Mouse (Mus musculus): ENCODE results near the gene Zap70. TPM values are rescaled to one million over a fixed set of nuclear protein-coding genes. Genes with fewer than 3 reads are reported as not detected.

Zap70 gene
- polyA plus RNA-seq, 1 experiment from 2014 or later, result not detected

DNA sequence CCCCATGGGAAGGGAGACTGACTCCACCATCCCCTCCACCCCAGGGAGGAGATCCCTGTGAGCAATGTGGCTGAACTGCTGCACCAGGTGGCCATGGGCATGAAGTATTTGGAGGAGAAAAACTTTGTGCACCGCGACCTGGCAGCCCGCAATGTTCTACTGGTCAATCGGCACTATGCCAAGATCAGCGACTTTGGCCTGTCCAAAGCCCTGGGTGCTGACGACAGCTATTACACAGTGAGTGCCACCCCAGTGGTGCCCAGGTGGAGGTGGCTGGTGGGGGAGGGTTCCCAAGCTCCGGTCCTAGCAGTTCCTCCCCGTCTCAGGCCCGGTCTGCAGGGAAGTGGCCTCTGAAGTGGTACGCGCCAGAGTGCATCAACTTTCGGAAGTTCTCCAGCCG lies 19.2 kb downstream of the Zap70 start:
- Histone ChIP-seq H3K36me3 (no peaks in the 10 kb centered on the region), H3K27ac (no peak overlapping the region), H3K9me3 (replicated peaks) (no peaks in the 10 kb centered on the region), H3K4me3 (replicated peaks) (no peak overlapping the region), H3K4me1 (replicated peaks) (peaks cover 21% of the 10 kb centered on the region), H3K9ac (no peak overlapping the region), H3K4me2 (no peak overlapping the region), H3K27me3 (peaks cover 10% of the 10 kb centered on the region; the same call in 1 of the 2 replicates)
- no peak for DNase-seq
- no peak for ATAC-seq (ENCODE audit: low read depth)
- WGBS (ENCODE audit: insufficient replicate concordance), result 73% methylated on average over 13 of the region's 13 CpGs

DNA sequence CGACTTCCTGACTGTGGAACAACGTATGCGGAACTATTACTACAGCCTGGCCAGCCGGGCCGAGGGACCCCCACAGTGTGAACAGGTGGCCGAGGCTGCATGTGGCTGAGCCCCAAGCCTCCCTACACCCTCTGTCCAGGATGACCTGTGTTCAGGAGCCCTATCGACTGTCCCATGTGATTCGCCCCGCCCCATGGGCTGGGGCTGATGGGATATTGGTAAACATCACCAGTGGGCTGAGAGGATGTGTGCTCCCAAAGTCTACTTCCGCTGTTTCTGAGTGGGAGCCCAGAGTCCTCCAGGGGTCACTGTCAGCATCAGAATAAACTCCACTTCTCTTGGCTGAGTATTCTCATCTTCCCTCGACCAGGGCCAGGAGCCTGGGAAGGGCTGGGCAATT lies 20.9 kb downstream of the Zap70 start:
- no peak for ATAC-seq (ENCODE audit: low read depth)
- H3K27me3 ChIP-seq, result peaks cover 10% of the 10 kb centered on the region; the same call in 1 of the 2 replicates
- WGBS (ENCODE audit: insufficient replicate concordance), result 64% methylated on average over 11 of the region's 11 CpGs

DNA sequence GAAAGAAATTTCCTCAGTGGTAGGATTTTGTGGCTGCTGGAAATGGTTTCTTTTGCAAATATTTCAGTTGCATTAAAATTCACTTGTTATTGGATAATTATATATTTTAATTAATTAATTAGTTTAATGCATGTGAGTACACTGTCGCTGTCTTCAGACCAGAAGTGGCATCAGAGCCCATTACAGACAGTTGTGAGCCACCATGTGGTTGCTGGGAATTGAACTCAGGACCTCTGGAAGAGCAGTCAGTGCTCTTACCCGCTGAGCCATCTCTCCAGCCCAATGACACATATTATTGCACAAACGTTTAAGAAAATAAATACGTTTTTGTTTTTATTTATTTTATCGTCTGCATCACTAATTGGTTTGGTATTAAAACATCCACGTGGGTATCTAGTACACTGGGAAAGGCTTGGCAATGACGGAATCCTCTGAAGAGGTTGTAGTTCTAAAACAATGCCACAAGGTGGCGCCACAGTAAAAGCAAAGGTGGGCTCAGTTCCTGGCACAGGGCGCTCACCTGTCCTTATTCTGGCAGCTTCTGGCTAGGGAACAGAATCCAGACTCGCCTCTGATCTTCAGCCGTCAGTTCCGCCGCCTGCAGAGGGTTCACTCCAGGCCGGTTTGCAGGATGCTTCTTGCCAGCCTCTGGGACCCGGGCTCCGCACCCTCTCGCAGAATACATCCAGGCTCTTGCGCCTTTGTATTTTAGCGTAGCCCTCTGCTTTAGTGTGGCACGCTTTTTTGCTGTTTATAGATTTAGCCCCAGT lies 23.0 kb downstream of the Zap70 start:
- Histone ChIP-seq H3K4me3 (replicated peaks) (peak overlapping the region; percentile 51), H3K9me3 (replicated peaks) (no peaks in the 10 kb centered on the region), H3K9ac (peak overlapping the region; percentile 39), H3K4me1 (replicated peaks) (peaks cover 25% of the 10 kb centered on the region), H3K36me3 (no peaks in the 10 kb centered on the region), H3K27ac (no peak overlapping the region), H3K27me3 (peaks cover 10% of the 10 kb centered on the region; the same call in 1 of the 2 replicates), H3K4me2 (peak overlapping the region; percentile 76)
- ATAC-seq (ENCODE audit: low read depth) (peak; percentile 32), DNase-seq (peak; percentile 58)
- 4% methylated on average over 20 of the region's 20 CpGs for WGBS (ENCODE audit: insufficient replicate concordance)

More for the DNA sequence above, 20.9 kb downstream of the Zap70 start:
- Histone ChIP-seq H3K27ac (no peak overlapping the region), H3K9me3 (replicated peaks) (no peaks in the 10 kb centered on the region), H3K36me3 (no peaks in the 10 kb centered on the region), H3K4me2 (no peak overlapping the region), H3K4me3 (replicated peaks) (no peak overlapping the region), H3K9ac (no peak overlapping the region), H3K4me1 (replicated peaks) (peaks cover 25% of the 10 kb centered on the region)
- DNase-seq, result no peak

- H3K27me3 ChIP-seq, result peaks cover 10% of the 10 kb centered on the region; the same call in 1 of the 2 replicates
Measured at GRCm38 (mm10) chr1:36785238-36785641, 23.6 kb downstream of the Zap70 start.

DNA sequence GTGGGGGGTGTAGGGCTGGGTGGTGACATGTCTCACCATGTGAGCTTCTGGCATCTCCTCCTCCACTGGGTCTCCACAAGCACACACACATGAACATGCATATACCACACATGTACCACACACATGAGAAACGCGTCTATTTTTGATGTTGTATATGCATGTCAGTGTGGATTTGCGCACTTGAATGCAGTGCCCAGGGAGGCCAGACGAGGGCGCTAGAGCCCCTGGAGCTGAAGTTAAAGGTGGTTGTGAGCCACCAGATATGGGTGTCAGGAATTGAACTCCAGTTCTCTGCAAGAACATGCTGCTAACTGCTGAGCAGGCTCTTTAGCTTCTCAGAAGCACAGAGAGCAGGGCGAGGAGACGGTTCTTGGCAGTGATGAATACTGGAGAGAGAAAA lies 24.8 kb downstream of the Zap70 start:
- Histone ChIP-seq H3K4me3 (replicated peaks) (no peak overlapping the region), H3K9ac (no peak overlapping the region), H3K9me3 (replicated peaks) (no peaks in the 10 kb centered on the region), H3K36me3 (peaks cover 11% of the 10 kb centered on the region), H3K4me1 (replicated peaks) (peaks cover 25% of the 10 kb centered on the region), H3K27me3 (peaks cover 10% of the 10 kb centered on the region; the same call in 1 of the 2 replicates), H3K27ac (no peak overlapping the region), H3K4me2 (no peak overlapping the region)
- no peak for DNase-seq
- no peak for ATAC-seq (ENCODE audit: low read depth)
- WGBS (ENCODE audit: insufficient replicate concordance), result 86% methylated on average over 7 of the region's 7 CpGs

More at GRCm38 (mm10) chr1:36785238-36785641, 23.6 kb downstream of the Zap70 start:
- Histone ChIP-seq H3K9me3 (replicated peaks) (no peaks in the 10 kb centered on the region), H3K4me2 (peak overlapping the region; percentile 76), H3K36me3 (peaks cover under 1% of the 10 kb centered on the region; the same call in 1 of the 2 replicates), H3K27ac (no peak overlapping the region), H3K4me3 (replicated peaks) (peak overlapping the region; percentile 51), H3K9ac (peak overlapping the region; percentile 39), H3K4me1 (replicated peaks) (peaks cover 25% of the 10 kb centered on the region)
- no peak for ATAC-seq (ENCODE audit: low read depth)
- 1% methylated on average over 16 of the region's 16 CpGs for WGBS (ENCODE audit: insufficient replicate concordance)
- no peak for DNase-seq

- Histone ChIP-seq H3K4me1 (replicated peaks) (peaks cover 16% of the 10 kb centered on the region), H3K36me3 (peaks cover 41% of the 10 kb centered on the region), H3K27me3 (peaks cover 6% of the 10 kb centered on the region; the same call in 1 of the 2 replicates), H3K27ac (no peak overlapping the region), H3K9ac (no peak overlapping the region), H3K4me2 (no peak overlapping the region), H3K9me3 (replicated peaks) (no peaks in the 10 kb centered on the region), H3K4me3 (replicated peaks) (no peak overlapping the region)
- ATAC-seq (ENCODE audit: low read depth) (no peak), DNase-seq (no peak)
- 66% methylated on average over 8 of the region's 8 CpGs for WGBS (ENCODE audit: insufficient replicate concordance)
Measured at GRCm38 (mm10) chr1:36789416-36789815, 27.8 kb downstream of the Zap70 start.

GRCm38 (mm10) chr1:36796711-36797110 lies 35.1 kb downstream of the Zap70 start:
- Histone ChIP-seq H3K4me3 (replicated peaks) (no peak overlapping the region), H3K4me2 (no peak overlapping the region), H3K4me1 (replicated peaks) (no peaks in the 10 kb centered on the region), H3K9me3 (replicated peaks) (no peaks in the 10 kb centered on the region), H3K27ac (no peak overlapping the region), H3K9ac (no peak overlapping the region), H3K27me3 (no peaks in the 10 kb centered on the region), H3K36me3 (peaks cover 98% of the 10 kb centered on the region)
- whole genome bisulfite sequencing (ENCODE audit: insufficient replicate concordance), result 92% methylated on average over 7 of the region's 7 CpGs
- ATAC-seq (ENCODE audit: low read depth) (no peak), DNase-seq (no peak)

- Histone ChIP-seq H3K9me3 (replicated peaks) (no peaks in the 10 kb centered on the region), H3K4me1 (replicated peaks) (no peaks in the 10 kb centered on the region), H3K4me2 (no peak overlapping the region), H3K27ac (no peak overlapping the region), H3K9ac (no peak overlapping the region), H3K36me3 (peaks cover 98% of the 10 kb centered on the region), H3K27me3 (no peaks in the 10 kb centered on the region), H3K4me3 (replicated peaks) (no peak overlapping the region)
- no peak for ATAC-seq (ENCODE audit: low read depth)
- no peak for DNase-seq
- 81% methylated on average over 10 of the region's 10 CpGs for whole genome bisulfite sequencing (ENCODE audit: insufficient replicate concordance)
Measured at GRCm38 (mm10) chr1:36797481-36797880, 35.9 kb downstream of the Zap70 start.

GRCm38 (mm10) chr1:36800379-36801011 lies 38.9 kb downstream of the Zap70 start:
- Histone ChIP-seq H3K4me2 (no peak overlapping the region), H3K4me3 (replicated peaks) (no peak overlapping the region), H3K9ac (no peak overlapping the region), H3K4me1 (replicated peaks) (no peaks in the 10 kb centered on the region), H3K27me3 (no peaks in the 10 kb centered on the region), H3K27ac (no peak overlapping the region), H3K36me3 (peaks cover 95% of the 10 kb centered on the region), H3K9me3 (replicated peaks) (no peaks in the 10 kb centered on the region)
- DNase-seq, result no peak
- 74% methylated on average over 3 of the region's 3 CpGs for WGBS (ENCODE audit: insufficient replicate concordance)
- ATAC-seq (ENCODE audit: low read depth), result no peak

GRCm38 (mm10) chr1:36804259-36804658 lies 42.7 kb downstream of the Zap70 start:
- ATAC-seq (ENCODE audit: low read depth) (no peak), DNase-seq (no peak)
- Histone ChIP-seq H3K36me3 (peaks cover 95% of the 10 kb centered on the region), H3K9ac (no peak overlapping the region), H3K27ac (no peak overlapping the region), H3K27me3 (no peaks in the 10 kb centered on the region), H3K4me3 (replicated peaks) (no peak overlapping the region), H3K9me3 (replicated peaks) (no peaks in the 10 kb centered on the region), H3K4me1 (replicated peaks) (no peaks in the 10 kb centered on the region), H3K4me2 (no peak overlapping the region)
- 87% methylated on average over 9 of the region's 9 CpGs for WGBS (ENCODE audit: insufficient replicate concordance)

- H3K4me2 ChIP-seq, result no peak overlapping the region
- DNase-seq (no peak), ATAC-seq (ENCODE audit: low read depth) (no peak)
- H3K27ac ChIP-seq, result no peak overlapping the region
- no peak overlapping the region for H3K4me3 ChIP-seq (replicated peaks)
- peaks cover 95% of the 10 kb centered on the region for H3K36me3 ChIP-seq
- no peaks in the 10 kb centered on the region for H3K27me3 ChIP-seq
- no peak overlapping the region for H3K9ac ChIP-seq
- no peaks in the 10 kb centered on the region for H3K4me1 ChIP-seq (replicated peaks)
- WGBS (ENCODE audit: insufficient replicate concordance), result 94% methylated on average over 4 of the region's 4 CpGs
- no peaks in the 10 kb centered on the region for H3K9me3 ChIP-seq (replicated peaks)
Measured at GRCm38 (mm10) chr1:36804833-36805232, 43.2 kb downstream of the Zap70 start.

All from liver, embryonic 13.5 days (tissue).